Mouse (Mus musculus): ENCODE data around the gene Runx1.

Runx1 gene

DNA sequence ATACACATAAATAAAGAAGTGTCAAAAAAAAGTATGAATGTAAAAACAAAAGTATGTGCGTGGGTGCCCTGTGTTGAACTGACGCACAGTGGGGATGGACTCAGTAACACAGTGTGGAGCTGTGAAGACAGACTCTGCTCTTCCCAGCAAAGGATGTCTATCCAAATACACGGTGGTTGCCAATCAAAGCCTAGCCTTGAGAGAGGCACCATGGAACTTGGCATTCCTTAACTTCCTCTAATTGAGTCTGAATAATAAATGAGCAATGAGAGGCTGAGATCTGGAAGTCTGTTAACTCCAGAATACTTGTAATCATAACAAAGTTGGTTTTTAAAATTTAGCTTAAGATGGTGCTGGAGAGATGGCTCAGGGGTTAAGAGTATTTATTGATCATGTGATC is 62.3 kb downstream of the Runx1 start:
- peaks cover 1% of the 10 kb centered on the region; the same call in 1 of the 2 replicates for H3K36me3 ChIP-seq (ENCODE audit: control insufficient read depth, insufficient read depth, low read length, poor library complexity, severe bottlenecking)
- H3K27me3 ChIP-seq (ENCODE audit: control insufficient read depth, insufficient read depth, low read length, poor library complexity, severe bottlenecking), result no peaks in the 10 kb centered on the region
- no peak for DNase-seq (ENCODE audit: low read depth, low spot score)

DNA sequence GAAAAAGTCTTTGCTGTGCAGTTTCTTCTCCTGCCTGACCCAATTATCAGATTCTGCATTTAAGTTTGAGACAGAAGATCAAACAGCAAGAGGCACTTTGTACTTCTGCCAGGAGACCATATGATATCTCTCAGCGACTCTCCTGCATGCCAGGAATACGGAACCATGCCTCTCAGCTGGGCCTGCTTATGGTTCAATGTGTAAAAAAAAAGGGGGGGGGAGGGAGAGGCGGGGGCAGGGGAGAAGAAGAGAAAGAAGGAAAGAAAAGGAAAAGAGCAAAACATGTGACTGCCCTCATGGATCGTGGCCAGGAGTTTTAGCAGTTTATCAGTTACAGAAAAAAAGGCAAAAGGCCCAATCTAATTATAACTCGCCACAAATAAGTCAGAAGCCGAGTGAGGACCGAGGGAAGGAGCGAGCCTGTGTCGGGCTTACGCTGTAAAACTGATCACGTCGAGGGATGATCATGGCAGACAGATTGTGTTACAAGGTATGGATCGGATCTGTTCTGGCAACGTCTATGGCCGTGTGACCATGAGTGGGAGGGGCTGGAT is 63.9 kb downstream of the Runx1 start:
- Histone ChIP-seq H3K27me3 (ENCODE audit: control insufficient read depth, insufficient read depth, low read length, poor library complexity, severe bottlenecking) (no peaks in the 10 kb centered on the region), H3K36me3 (ENCODE audit: control insufficient read depth, insufficient read depth, low read length, poor library complexity, severe bottlenecking) (peaks cover 1% of the 10 kb centered on the region; the same call in 1 of the 2 replicates)
- DNase-seq (ENCODE audit: low read depth, low spot score), result no peak

DNA sequence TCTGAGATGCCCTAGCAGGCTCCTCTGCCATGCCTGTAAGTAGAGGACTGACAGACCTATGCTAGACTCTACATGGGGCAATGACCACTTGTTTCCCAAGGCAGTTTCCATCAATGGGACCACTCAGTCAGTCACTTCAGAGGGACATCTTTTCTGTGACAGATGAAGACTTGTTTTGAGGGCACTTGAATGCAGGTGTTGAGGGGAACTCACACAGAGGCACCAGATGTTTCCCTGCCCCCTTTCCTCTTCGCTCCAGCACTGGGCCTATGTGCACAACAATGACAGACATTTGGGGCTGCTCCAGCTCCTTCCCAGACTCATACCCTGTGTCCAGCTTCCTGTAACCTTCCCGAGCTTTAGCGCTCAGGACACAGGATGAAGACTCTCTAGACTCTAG is 65.9 kb downstream of the Runx1 start:
- no peaks in the 10 kb centered on the region for H3K36me3 ChIP-seq (ENCODE audit: control insufficient read depth, insufficient read depth, low read length, poor library complexity, severe bottlenecking)
- no peak for DNase-seq (ENCODE audit: low read depth, low spot score)
- H3K27me3 ChIP-seq (ENCODE audit: control insufficient read depth, insufficient read depth, low read length, poor library complexity, severe bottlenecking), result no peaks in the 10 kb centered on the region

GRCm38 (mm10) chr16:92757564-92757963 is 68.4 kb downstream of the Runx1 start:
- no peak for DNase-seq (ENCODE audit: low read depth, low spot score)
- Histone ChIP-seq H3K27me3 (ENCODE audit: control insufficient read depth, insufficient read depth, low read length, poor library complexity, severe bottlenecking) (no peaks in the 10 kb centered on the region), H3K36me3 (ENCODE audit: control insufficient read depth, insufficient read depth, low read length, poor library complexity, severe bottlenecking) (no peaks in the 10 kb centered on the region)

DNA sequence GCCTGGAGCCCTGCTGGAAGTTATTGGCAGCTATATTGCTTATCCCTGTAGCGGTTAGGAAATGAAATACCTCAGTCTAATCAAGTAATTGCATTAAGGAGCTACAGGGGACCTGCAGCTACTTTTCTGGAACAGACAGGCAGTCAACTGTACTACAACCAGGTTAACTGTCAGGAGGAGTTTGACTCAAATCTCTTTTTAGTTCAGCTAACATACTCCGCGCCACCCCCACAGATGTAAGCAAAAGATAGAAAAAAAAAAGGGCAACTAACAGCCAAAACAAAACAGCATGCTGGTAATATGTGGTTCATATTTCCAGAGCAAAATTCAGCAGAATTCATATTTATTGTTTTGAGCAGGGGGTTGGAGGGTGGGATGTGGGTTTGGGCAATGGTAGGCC is 72.0 kb downstream of the Runx1 start:
- DNase-seq (ENCODE audit: low read depth, low spot score), result no peak
- no peaks in the 10 kb centered on the region; the same call in 1 of the 2 replicates for H3K36me3 ChIP-seq (ENCODE audit: control insufficient read depth, insufficient read depth, low read length, poor library complexity, severe bottlenecking)
- H3K27me3 ChIP-seq (ENCODE audit: control insufficient read depth, insufficient read depth, low read length, poor library complexity, severe bottlenecking), result no peaks in the 10 kb centered on the region

DNA sequence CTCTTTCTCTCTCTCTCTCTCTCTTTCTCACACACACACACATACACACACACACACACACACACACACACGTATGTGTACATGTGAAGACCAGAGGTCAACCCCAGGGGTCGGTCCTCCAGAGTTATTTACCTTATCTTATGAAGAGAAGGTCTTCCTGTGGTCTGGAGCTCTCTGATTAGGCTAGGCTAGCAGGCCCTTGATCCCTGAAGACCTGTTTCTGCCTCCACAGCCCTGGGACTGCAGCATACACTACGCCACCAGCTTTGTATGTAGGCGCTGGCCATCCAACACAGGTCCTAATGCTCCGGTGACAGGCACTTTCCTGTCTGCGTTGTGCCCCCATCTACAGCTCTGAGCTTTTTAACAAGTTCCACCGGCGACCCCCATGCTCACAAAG is 72.8 kb downstream of the Runx1 start:
- DNase-seq (ENCODE audit: low read depth, low spot score), result no peak
- H3K36me3 ChIP-seq (ENCODE audit: control insufficient read depth, insufficient read depth, low read length, poor library complexity, severe bottlenecking), result no peaks in the 10 kb centered on the region; the same call in 1 of the 2 replicates
- no peaks in the 10 kb centered on the region for H3K27me3 ChIP-seq (ENCODE audit: control insufficient read depth, insufficient read depth, low read length, poor library complexity, severe bottlenecking)

DNA sequence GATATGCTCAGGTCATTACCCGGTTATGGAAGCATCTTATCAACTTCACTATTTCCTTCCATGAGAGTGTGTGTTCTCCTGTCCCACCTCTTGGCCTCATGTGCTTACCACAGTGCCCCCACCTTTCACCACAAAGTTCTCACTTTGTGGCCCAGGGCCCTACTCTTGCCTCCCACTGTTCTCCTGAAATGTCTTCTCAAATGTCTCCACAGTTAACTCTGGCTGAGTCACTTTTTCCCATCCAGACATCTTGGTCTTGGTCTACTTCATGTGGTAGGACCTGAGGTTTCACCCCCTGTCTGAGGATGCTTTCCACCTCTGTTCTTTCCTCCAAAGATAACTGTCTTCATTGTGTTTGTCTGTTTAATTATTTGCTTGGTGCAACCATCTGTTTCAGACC is 77.7 kb downstream of the Runx1 start:
- no peak for DNase-seq (ENCODE audit: low read depth, low spot score)
- no peaks in the 10 kb centered on the region; the same call in 1 of the 2 replicates for H3K36me3 ChIP-seq (ENCODE audit: control insufficient read depth, insufficient read depth, low read length, poor library complexity, severe bottlenecking)
- no peaks in the 10 kb centered on the region for H3K27me3 ChIP-seq (ENCODE audit: control insufficient read depth, insufficient read depth, low read length, poor library complexity, severe bottlenecking)

- H3K36me3 ChIP-seq (ENCODE audit: control insufficient read depth, insufficient read depth, low read length, poor library complexity, severe bottlenecking), result no peaks in the 10 kb centered on the region; the same call in 1 of the 2 replicates
- no peaks in the 10 kb centered on the region for H3K27me3 ChIP-seq (ENCODE audit: control insufficient read depth, insufficient read depth, low read length, poor library complexity, severe bottlenecking)
- DNase-seq (ENCODE audit: low read depth, low spot score), result no peak
Observed at GRCm38 (mm10) chr16:92747062-92747461, 78.9 kb downstream of the Runx1 start.

DNA sequence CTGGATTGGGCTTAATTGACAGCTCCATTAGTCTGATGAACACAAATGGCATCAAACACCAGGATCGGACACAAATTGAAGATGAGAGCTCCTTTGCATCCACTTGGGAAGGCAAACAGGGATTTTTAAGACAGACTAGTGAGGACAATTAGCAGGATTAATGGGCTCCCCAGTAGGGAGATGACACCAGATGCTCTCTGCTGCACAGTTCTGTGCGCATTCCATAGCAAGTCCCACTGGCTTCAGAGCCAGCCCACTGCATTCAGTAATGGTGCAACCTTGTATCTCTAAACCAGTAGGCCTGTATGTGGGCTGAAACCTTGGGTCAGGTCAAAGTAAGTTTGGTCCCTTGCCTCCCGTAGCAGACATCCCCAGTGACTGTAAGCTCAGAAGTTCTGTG is 80.7 kb downstream of the Runx1 start:
- DNase-seq (ENCODE audit: low read depth, low spot score), result no peak
- no peaks in the 10 kb centered on the region; the same call in 1 of the 2 replicates for H3K36me3 ChIP-seq (ENCODE audit: control insufficient read depth, insufficient read depth, low read length, poor library complexity, severe bottlenecking)
- no peaks in the 10 kb centered on the region for H3K27me3 ChIP-seq (ENCODE audit: control insufficient read depth, insufficient read depth, low read length, poor library complexity, severe bottlenecking)

DNA sequence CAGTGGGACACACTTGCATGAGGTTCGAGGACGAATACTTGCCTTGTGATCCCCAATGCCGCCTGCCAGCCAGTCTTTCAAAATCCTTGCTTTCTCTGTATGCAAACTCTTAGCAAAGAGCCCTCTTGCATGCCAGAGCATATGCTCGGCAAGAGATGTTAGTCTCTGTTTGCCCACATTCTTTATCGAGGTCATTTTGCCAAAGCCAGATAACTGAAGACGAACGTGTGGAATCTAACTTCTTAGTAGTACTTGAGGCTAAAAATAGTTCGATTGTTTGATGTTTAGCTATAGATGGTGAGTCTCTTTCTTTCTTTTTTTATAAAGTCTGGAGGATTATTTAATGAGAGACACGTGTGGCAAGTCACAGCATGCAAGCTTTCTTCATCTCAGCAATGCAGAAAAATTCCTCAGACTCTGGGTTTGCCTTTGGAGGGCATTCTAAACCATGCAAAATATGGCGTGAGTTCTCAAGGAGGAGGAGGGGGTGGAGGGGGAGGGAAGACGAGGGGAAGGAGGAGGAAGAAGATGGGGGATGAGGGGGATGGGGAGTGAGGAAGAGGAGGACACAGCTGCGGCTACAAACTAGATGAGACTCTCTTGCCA is 81.7 kb downstream of the Runx1 start:
- no peaks in the 10 kb centered on the region; the same call in 1 of the 2 replicates for H3K36me3 ChIP-seq (ENCODE audit: control insufficient read depth, insufficient read depth, low read length, poor library complexity, severe bottlenecking)
- no peak for DNase-seq (ENCODE audit: low read depth, low spot score)
- H3K27me3 ChIP-seq (ENCODE audit: control insufficient read depth, insufficient read depth, low read length, poor library complexity, severe bottlenecking), result no peaks in the 10 kb centered on the region

GRCm38 (mm10) chr16:92743755-92744154 is 82.2 kb downstream of the Runx1 start:
- no peak for DNase-seq (ENCODE audit: low read depth, low spot score)

GRCm38 (mm10) chr16:92741342-92741741 is 84.6 kb downstream of the Runx1 start:
- no peak for DNase-seq (ENCODE audit: low read depth, low spot score)
- Histone ChIP-seq H3K27me3 (ENCODE audit: control insufficient read depth, insufficient read depth, low read length, poor library complexity, severe bottlenecking) (no peaks in the 10 kb centered on the region), H3K36me3 (ENCODE audit: control insufficient read depth, insufficient read depth, low read length, poor library complexity, severe bottlenecking) (no peaks in the 10 kb centered on the region)

More at GRCm38 (mm10) chr16:92743755-92744154, 82.2 kb downstream of the Runx1 start:
- H3K36me3 ChIP-seq (ENCODE audit: control insufficient read depth, insufficient read depth, low read length, poor library complexity, severe bottlenecking), result no peaks in the 10 kb centered on the region
- H3K27me3 ChIP-seq (ENCODE audit: control insufficient read depth, insufficient read depth, low read length, poor library complexity, severe bottlenecking), result no peaks in the 10 kb centered on the region

GRCm38 (mm10) chr16:92740541-92740940 is 85.4 kb downstream of the Runx1 start:
- no peak for DNase-seq (ENCODE audit: low read depth, low spot score)
- Histone ChIP-seq H3K27me3 (ENCODE audit: control insufficient read depth, insufficient read depth, low read length, poor library complexity, severe bottlenecking) (no peaks in the 10 kb centered on the region), H3K36me3 (ENCODE audit: control insufficient read depth, insufficient read depth, low read length, poor library complexity, severe bottlenecking) (no peaks in the 10 kb centered on the region)

- no peak for DNase-seq (ENCODE audit: low read depth, low spot score)
- H3K27me3 ChIP-seq (ENCODE audit: control insufficient read depth, insufficient read depth, low read length, poor library complexity, severe bottlenecking), result no peaks in the 10 kb centered on the region
- no peaks in the 10 kb centered on the region for H3K36me3 ChIP-seq (ENCODE audit: control insufficient read depth, insufficient read depth, low read length, poor library complexity, severe bottlenecking)
Observed at GRCm38 (mm10) chr16:92739997-92740396, 86.0 kb downstream of the Runx1 start.

GRCm38 (mm10) chr16:92739071-92739793 is 86.7 kb downstream of the Runx1 start:
- Histone ChIP-seq H3K36me3 (ENCODE audit: control insufficient read depth, insufficient read depth, low read length, poor library complexity, severe bottlenecking) (no peaks in the 10 kb centered on the region), H3K27me3 (ENCODE audit: control insufficient read depth, insufficient read depth, low read length, poor library complexity, severe bottlenecking) (no peaks in the 10 kb centered on the region)
- DNase-seq (ENCODE audit: low read depth, low spot score), result no peak

All from splenic B cell, adult 2 months (primary cell).